Mouse (Mus musculus): ENCODE data around the gene Bend6. TPM values are rescaled to one million over a fixed set of nuclear protein-coding genes. Genes with fewer than 3 reads are reported as not detected.
"Not testable (repeated sequence)": the region's sequence is repeated elsewhere in the genome, so short reads cannot be mapped to it uniquely, and the experiment has no call there.

Gene Bend6
- total RNA-seq, 2 experiments from 2014 or later: 68.7 to 72.5 TPM

- DNase-seq (ENCODE audit: extremely low spot score in 1 of 2, low spot score in 1 of 2): no peak
Observed at GRCm38 (mm10) chr1:33908191-33908962, 761 bp upstream of the Bend6 start, which contains the start of gene Dst. Dst (plus strand) TSS chr1:33908225.

- DNase-seq (ENCODE audit: extremely low spot score in 1 of 2, low spot score in 1 of 2): no peak
Observed at GRCm38 (mm10) chr1:33906927-33907326, 689 bp downstream of the Bend6 start.

- no peak for DNase-seq (ENCODE audit: extremely low spot score in 1 of 2, low spot score in 1 of 2)
Observed at GRCm38 (mm10) chr1:33906216-33906615, 1.4 kb downstream of the Bend6 start.

- no peak for DNase-seq (ENCODE audit: extremely low spot score in 1 of 2, low spot score in 1 of 2)
Observed at GRCm38 (mm10) chr1:33903587-33903986, 4.0 kb downstream of the Bend6 start.

GRCm38 (mm10) chr1:33900175-33900574 lies 7.4 kb downstream of the Bend6 start:
- no peak for DNase-seq (ENCODE audit: extremely low spot score in 1 of 2, low spot score in 1 of 2)

GRCm38 (mm10) chr1:33898373-33898772 lies 9.2 kb downstream of the Bend6 start:
- no peak for DNase-seq (ENCODE audit: extremely low spot score in 1 of 2, low spot score in 1 of 2)

- no peak for DNase-seq (ENCODE audit: extremely low spot score in 1 of 2, low spot score in 1 of 2)
Observed at GRCm38 (mm10) chr1:33897426-33897825, 10.2 kb downstream of the Bend6 start.

- DNase-seq (ENCODE audit: extremely low spot score in 1 of 2, low spot score in 1 of 2): no peak
Observed at GRCm38 (mm10) chr1:33896666-33897065, 10.9 kb downstream of the Bend6 start.

GRCm38 (mm10) chr1:33896116-33896515 lies 11.5 kb downstream of the Bend6 start:
- no peak for DNase-seq (ENCODE audit: extremely low spot score in 1 of 2, low spot score in 1 of 2)

GRCm38 (mm10) chr1:33892784-33893183 lies 14.8 kb downstream of the Bend6 start:
- DNase-seq (ENCODE audit: extremely low spot score in 1 of 2, low spot score in 1 of 2): peak in 1 of 2 experiments; percentile 76

GRCm38 (mm10) chr1:33883102-33883839 lies 24.3 kb downstream of the Bend6 start:
- DNase-seq (ENCODE audit: extremely low spot score in 1 of 2, low spot score in 1 of 2): peak in 1 of 2 experiments; percentile 18

GRCm38 (mm10) chr1:33878170-33878569 lies 29.4 kb downstream of the Bend6 start:
- no peak for DNase-seq (ENCODE audit: extremely low spot score in 1 of 2, low spot score in 1 of 2)

- DNase-seq (ENCODE audit: extremely low spot score in 1 of 2, low spot score in 1 of 2): no peak
Observed at GRCm38 (mm10) chr1:33876416-33876815, 31.2 kb downstream of the Bend6 start.

GRCm38 (mm10) chr1:33875691-33876090 lies 31.9 kb downstream of the Bend6 start:
- peak in 1 of 2 experiments; percentile 29 for DNase-seq (ENCODE audit: extremely low spot score in 1 of 2, low spot score in 1 of 2)

GRCm38 (mm10) chr1:33873561-33873960 lies 34.1 kb downstream of the Bend6 start:
- DNase-seq (ENCODE audit: extremely low spot score in 1 of 2, low spot score in 1 of 2): no peak

- no peak for DNase-seq (ENCODE audit: extremely low spot score in 1 of 2, low spot score in 1 of 2)
Observed at GRCm38 (mm10) chr1:33869437-33869836, 38.2 kb downstream of the Bend6 start.

GRCm38 (mm10) chr1:33869031-33869430 lies 38.6 kb downstream of the Bend6 start:
- DNase-seq (ENCODE audit: extremely low spot score in 1 of 2, low spot score in 1 of 2): no peak

- DNase-seq (ENCODE audit: extremely low spot score in 1 of 2, low spot score in 1 of 2): no peak
Observed at GRCm38 (mm10) chr1:33846807-33847206, 60.8 kb downstream of the Bend6 start.

- no peak for DNase-seq (ENCODE audit: extremely low spot score in 1 of 2, low spot score in 1 of 2)
Observed at GRCm38 (mm10) chr1:33843823-33844222, 63.8 kb downstream of the Bend6 start.

GRCm38 (mm10) chr1:33838952-33839351 lies 68.7 kb downstream of the Bend6 start:
- DNase-seq (ENCODE audit: extremely low spot score in 1 of 2, low spot score in 1 of 2): not testable (repeated sequence)

- no peak for DNase-seq (ENCODE audit: extremely low spot score in 1 of 2, low spot score in 1 of 2)
Observed at GRCm38 (mm10) chr1:33830586-33830985, 77.0 kb downstream of the Bend6 start.

- DNase-seq (ENCODE audit: extremely low spot score in 1 of 2, low spot score in 1 of 2): no peak
Observed at GRCm38 (mm10) chr1:33817931-33818330, 89.7 kb downstream of the Bend6 start.

Measured in layer of hippocampus, postnatal 25 days (tissue).